Mouse (Mus musculus): ENCODE measurements at regions not wholly inside any gene's neighbourhood (a gene's known extent, or its start where the extent isn't known, plus 50 kb on each side); places are given as distances from the start of the nearest gene placed in this dataset.

DNA sequence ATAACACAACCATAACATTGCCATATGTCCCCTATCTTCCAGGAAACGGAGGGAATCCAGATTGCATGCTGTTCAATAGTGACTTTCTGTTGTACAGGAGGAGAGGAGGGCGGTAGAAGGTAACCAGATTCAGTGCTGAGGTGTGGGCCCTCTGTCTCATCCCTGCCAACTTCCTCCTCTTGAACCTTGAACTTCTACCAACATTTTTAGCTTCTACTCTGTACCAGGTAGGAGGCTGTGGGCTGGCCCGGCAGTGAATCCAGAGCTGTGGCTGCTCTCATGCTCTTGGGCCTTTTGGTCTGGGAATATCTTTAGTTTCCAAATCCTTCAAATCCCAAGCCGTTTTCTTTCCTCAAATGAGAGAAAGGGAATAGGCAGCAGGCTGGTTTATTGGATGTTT, 450.5 kb downstream of the 1810013L24Rik start:
- no peaks in the 10 kb centered on the region for H3K4me1 ChIP-seq (ENCODE audit: control insufficient read depth, insufficient read depth, low read length)
- no peak for ATAC-seq (ENCODE audit: insufficient number of reproducible peaks, insufficient read depth, low FRiP score, low read depth)
- H3K4me3 ChIP-seq (ENCODE audit: low read depth, low read length) = no peak overlapping the region
- H3K36me3 ChIP-seq (ENCODE audit: control insufficient read depth, insufficient read depth, low read length) = no peaks in the 10 kb centered on the region
- WGBS = 69% methylated on average over 4 of the region's 4 CpGs
- H3K27ac ChIP-seq (ENCODE audit: low read length) = no peak overlapping the region
- H3K4me2 ChIP-seq (replicated peaks; ENCODE audit: low read depth, low read length) = no peak overlapping the region
- no peak overlapping the region for H3K9ac ChIP-seq (replicated peaks; ENCODE audit: low read depth, low read length)
- H3K9me3 ChIP-seq (ENCODE audit: control insufficient read depth, low read depth, low read length) = no peaks in the 10 kb centered on the region
- no peaks in the 10 kb centered on the region for H3K27me3 ChIP-seq (ENCODE audit: control insufficient read depth, insufficient read depth, low read length)

- Histone ChIP-seq H3K9me3 (ENCODE audit: control insufficient read depth, low read depth, low read length) (no peaks in the 10 kb centered on the region), H3K36me3 (ENCODE audit: control insufficient read depth, insufficient read depth, low read length) (no peaks in the 10 kb centered on the region), H3K4me2 (replicated peaks; ENCODE audit: low read depth, low read length) (no peak overlapping the region), H3K27me3 (ENCODE audit: control insufficient read depth, insufficient read depth, low read length) (no peaks in the 10 kb centered on the region), H3K4me3 (ENCODE audit: low read depth, low read length) (no peak overlapping the region), H3K9ac (replicated peaks; ENCODE audit: low read depth, low read length) (no peak overlapping the region), H3K4me1 (ENCODE audit: control insufficient read depth, insufficient read depth, low read length) (no peaks in the 10 kb centered on the region), H3K27ac (ENCODE audit: low read length) (no peak overlapping the region)
- no peak for ATAC-seq (ENCODE audit: insufficient number of reproducible peaks, insufficient read depth, low FRiP score, low read depth)
- WGBS = 11% methylated on average over 5 of the region's 5 CpGs
Observed at GRCm38 (mm10) chr16:9280931-9281330, 451.0 kb downstream of the 1810013L24Rik start.

DNA sequence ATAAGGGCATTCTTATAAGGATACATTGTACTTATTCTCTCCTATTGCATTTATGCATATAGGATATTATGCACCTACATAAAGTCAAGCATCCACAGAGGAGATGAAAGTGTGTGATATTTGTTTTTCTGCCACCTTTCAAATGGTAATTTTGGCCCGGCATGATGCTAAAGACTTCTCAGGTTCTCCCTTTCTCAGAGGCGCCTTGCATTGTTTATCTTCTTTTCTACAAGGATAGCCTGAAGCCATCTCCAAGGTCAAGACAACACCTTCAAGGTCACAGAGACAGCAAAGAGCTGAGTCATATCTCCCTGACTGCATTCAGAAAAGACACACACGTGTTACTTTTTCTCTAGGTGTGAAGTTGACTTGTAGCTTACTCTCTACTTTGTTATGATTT, 454.5 kb downstream of the 1810013L24Rik start:
- 36% methylated on average over 3 of the region's 3 CpGs for WGBS
- no peak overlapping the region for H3K9ac ChIP-seq (replicated peaks; ENCODE audit: low read depth, low read length)
- no peak for ATAC-seq (ENCODE audit: insufficient number of reproducible peaks, insufficient read depth, low FRiP score, low read depth)
- H3K27me3 ChIP-seq (ENCODE audit: control insufficient read depth, insufficient read depth, low read length) = no peaks in the 10 kb centered on the region
- H3K4me3 ChIP-seq (ENCODE audit: low read depth, low read length) = no peak overlapping the region
- H3K4me2 ChIP-seq (replicated peaks; ENCODE audit: low read depth, low read length) = no peak overlapping the region
- H3K9me3 ChIP-seq (ENCODE audit: control insufficient read depth, low read depth, low read length) = no peaks in the 10 kb centered on the region
- H3K4me1 ChIP-seq (ENCODE audit: control insufficient read depth, insufficient read depth, low read length) = no peaks in the 10 kb centered on the region
- H3K27ac ChIP-seq (ENCODE audit: low read length) = no peak overlapping the region
- no peaks in the 10 kb centered on the region for H3K36me3 ChIP-seq (ENCODE audit: control insufficient read depth, insufficient read depth, low read length)

GRCm38 (mm10) chr16:9285921-9286320, 456.0 kb downstream of the 1810013L24Rik start:
- no peaks in the 10 kb centered on the region for H3K4me1 ChIP-seq (ENCODE audit: control insufficient read depth, insufficient read depth, low read length)
- no peaks in the 10 kb centered on the region for H3K36me3 ChIP-seq (ENCODE audit: control insufficient read depth, insufficient read depth, low read length)
- no peak overlapping the region for H3K4me2 ChIP-seq (replicated peaks; ENCODE audit: low read depth, low read length)
- no peaks in the 10 kb centered on the region for H3K27me3 ChIP-seq (ENCODE audit: control insufficient read depth, insufficient read depth, low read length)
- H3K4me3 ChIP-seq (ENCODE audit: low read depth, low read length) = no peak overlapping the region
- H3K9ac ChIP-seq (replicated peaks; ENCODE audit: low read depth, low read length) = no peak overlapping the region
- 97% methylated on average over 1 of the region's 1 CpGs for WGBS
- H3K9me3 ChIP-seq (ENCODE audit: control insufficient read depth, low read depth, low read length) = no peaks in the 10 kb centered on the region
- H3K27ac ChIP-seq (ENCODE audit: low read length) = no peak overlapping the region
- no peak for ATAC-seq (ENCODE audit: insufficient number of reproducible peaks, insufficient read depth, low FRiP score, low read depth)

- no peak overlapping the region for H3K4me3 ChIP-seq (ENCODE audit: low read depth, low read length)
- H3K4me1 ChIP-seq (ENCODE audit: control insufficient read depth, insufficient read depth, low read length) = no peaks in the 10 kb centered on the region
- no peak overlapping the region for H3K27ac ChIP-seq (ENCODE audit: low read length)
- H3K36me3 ChIP-seq (ENCODE audit: control insufficient read depth, insufficient read depth, low read length) = no peaks in the 10 kb centered on the region
- H3K4me2 ChIP-seq (replicated peaks; ENCODE audit: low read depth, low read length) = no peak overlapping the region
- 79% methylated on average over 6 of the region's 6 CpGs for WGBS
- no peak for ATAC-seq (ENCODE audit: insufficient number of reproducible peaks, insufficient read depth, low FRiP score, low read depth)
- H3K9ac ChIP-seq (replicated peaks; ENCODE audit: low read depth, low read length) = no peak overlapping the region
- no peaks in the 10 kb centered on the region for H3K27me3 ChIP-seq (ENCODE audit: control insufficient read depth, insufficient read depth, low read length)
- H3K9me3 ChIP-seq (ENCODE audit: control insufficient read depth, low read depth, low read length) = no peaks in the 10 kb centered on the region
Observed at GRCm38 (mm10) chr16:9287557-9287956, 457.7 kb downstream of the 1810013L24Rik start.

GRCm38 (mm10) chr16:9291356-9292020, 461.6 kb downstream of the 1810013L24Rik start:
- Histone ChIP-seq H3K27ac (ENCODE audit: low read length) (no peak overlapping the region), H3K27me3 (ENCODE audit: control insufficient read depth, insufficient read depth, low read length) (no peaks in the 10 kb centered on the region), H3K9me3 (ENCODE audit: control insufficient read depth, low read depth, low read length) (no peaks in the 10 kb centered on the region), H3K4me1 (ENCODE audit: control insufficient read depth, insufficient read depth, low read length) (no peaks in the 10 kb centered on the region), H3K36me3 (ENCODE audit: control insufficient read depth, insufficient read depth, low read length) (no peaks in the 10 kb centered on the region), H3K9ac (replicated peaks; ENCODE audit: low read depth, low read length) (no peak overlapping the region), H3K4me3 (ENCODE audit: low read depth, low read length) (no peak overlapping the region), H3K4me2 (replicated peaks; ENCODE audit: low read depth, low read length) (no peak overlapping the region)
- WGBS = 54% methylated on average over 4 of the region's 4 CpGs
- no peak for ATAC-seq (ENCODE audit: insufficient number of reproducible peaks, insufficient read depth, low FRiP score, low read depth)

DNA sequence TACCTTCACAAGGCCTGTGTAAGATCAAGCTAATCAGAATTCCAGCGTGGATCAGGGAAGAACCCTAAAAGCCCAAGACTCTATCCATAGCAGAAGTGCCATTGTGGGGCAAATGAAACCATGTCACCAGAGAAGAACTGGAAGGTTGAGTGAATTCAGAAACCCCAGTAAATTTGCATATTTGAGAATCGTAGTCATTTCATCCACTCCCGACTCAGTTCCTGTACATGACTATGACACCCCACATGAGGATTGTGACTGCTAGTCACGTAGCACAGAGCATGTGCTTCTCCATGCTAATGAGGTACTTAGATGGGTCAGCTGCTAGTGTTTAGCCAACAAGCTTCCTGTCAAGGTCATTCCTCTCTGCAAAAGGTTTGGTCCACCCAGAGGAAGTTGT, 473.2 kb downstream of the 1810013L24Rik start:
- Histone ChIP-seq H3K36me3 (ENCODE audit: control insufficient read depth, insufficient read depth, low read length) (no peaks in the 10 kb centered on the region), H3K9ac (replicated peaks; ENCODE audit: low read depth, low read length) (no peak overlapping the region), H3K27me3 (ENCODE audit: control insufficient read depth, insufficient read depth, low read length) (no peaks in the 10 kb centered on the region), H3K4me3 (ENCODE audit: low read depth, low read length) (no peak overlapping the region), H3K9me3 (ENCODE audit: control insufficient read depth, low read depth, low read length) (no peaks in the 10 kb centered on the region), H3K4me2 (replicated peaks; ENCODE audit: low read depth, low read length) (no peak overlapping the region), H3K4me1 (ENCODE audit: control insufficient read depth, insufficient read depth, low read length) (no peaks in the 10 kb centered on the region), H3K27ac (ENCODE audit: low read length) (no peak overlapping the region)
- 85% methylated on average over 4 of the region's 4 CpGs for WGBS
- ATAC-seq (ENCODE audit: insufficient number of reproducible peaks, insufficient read depth, low FRiP score, low read depth) = no peak

GRCm38 (mm10) chr16:9304079-9304478, 474.2 kb downstream of the 1810013L24Rik start:
- Histone ChIP-seq H3K27me3 (ENCODE audit: control insufficient read depth, insufficient read depth, low read length) (no peaks in the 10 kb centered on the region), H3K36me3 (ENCODE audit: control insufficient read depth, insufficient read depth, low read length) (no peaks in the 10 kb centered on the region), H3K9ac (replicated peaks; ENCODE audit: low read depth, low read length) (no peak overlapping the region), H3K27ac (ENCODE audit: low read length) (no peak overlapping the region), H3K4me2 (replicated peaks; ENCODE audit: low read depth, low read length) (no peak overlapping the region), H3K4me3 (ENCODE audit: low read depth, low read length) (no peak overlapping the region), H3K9me3 (ENCODE audit: control insufficient read depth, low read depth, low read length) (no peaks in the 10 kb centered on the region), H3K4me1 (ENCODE audit: control insufficient read depth, insufficient read depth, low read length) (no peaks in the 10 kb centered on the region)
- no peak for ATAC-seq (ENCODE audit: insufficient number of reproducible peaks, insufficient read depth, low FRiP score, low read depth)
- 90% methylated on average over 1 of the region's 1 CpGs for WGBS

DNA sequence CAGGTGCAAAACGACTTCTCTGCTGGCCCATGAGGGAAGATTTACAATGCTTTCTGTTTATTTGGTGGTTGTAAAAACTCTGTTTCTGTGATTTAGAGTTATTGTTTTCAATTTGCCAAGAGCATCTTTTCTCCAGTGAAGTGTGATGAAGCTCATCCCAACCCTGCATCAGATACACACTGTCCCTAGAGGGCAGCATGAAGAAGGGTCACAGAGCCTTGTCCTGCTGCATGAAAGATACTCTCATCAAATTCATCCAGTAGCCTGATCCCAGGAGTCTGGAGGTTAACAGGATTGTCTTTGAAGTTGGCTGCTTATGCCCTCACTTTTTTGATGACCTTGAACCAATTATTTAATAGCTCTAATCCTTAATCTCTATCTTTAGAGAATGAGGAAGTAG, 480.8 kb downstream of the 1810013L24Rik start:
- Histone ChIP-seq H3K27ac (ENCODE audit: low read length) (no peak overlapping the region), H3K36me3 (ENCODE audit: control insufficient read depth, insufficient read depth, low read length) (no peaks in the 10 kb centered on the region), H3K4me1 (ENCODE audit: control insufficient read depth, insufficient read depth, low read length) (no peaks in the 10 kb centered on the region), H3K4me2 (replicated peaks; ENCODE audit: low read depth, low read length) (no peak overlapping the region), H3K9ac (replicated peaks; ENCODE audit: low read depth, low read length) (no peak overlapping the region), H3K27me3 (ENCODE audit: control insufficient read depth, insufficient read depth, low read length) (no peaks in the 10 kb centered on the region), H3K9me3 (ENCODE audit: control insufficient read depth, low read depth, low read length) (no peaks in the 10 kb centered on the region), H3K4me3 (ENCODE audit: low read depth, low read length) (no peak overlapping the region)
- ATAC-seq (ENCODE audit: insufficient number of reproducible peaks, insufficient read depth, low FRiP score, low read depth) = no peak
- WGBS = 32% methylated on average over 1 of the region's 1 CpGs

Measured in stomach, embryonic 14.5 days (tissue).